Mouse (Mus musculus): Measurements from ENCODE around the gene Sav1.

Gene Sav1

DNA sequence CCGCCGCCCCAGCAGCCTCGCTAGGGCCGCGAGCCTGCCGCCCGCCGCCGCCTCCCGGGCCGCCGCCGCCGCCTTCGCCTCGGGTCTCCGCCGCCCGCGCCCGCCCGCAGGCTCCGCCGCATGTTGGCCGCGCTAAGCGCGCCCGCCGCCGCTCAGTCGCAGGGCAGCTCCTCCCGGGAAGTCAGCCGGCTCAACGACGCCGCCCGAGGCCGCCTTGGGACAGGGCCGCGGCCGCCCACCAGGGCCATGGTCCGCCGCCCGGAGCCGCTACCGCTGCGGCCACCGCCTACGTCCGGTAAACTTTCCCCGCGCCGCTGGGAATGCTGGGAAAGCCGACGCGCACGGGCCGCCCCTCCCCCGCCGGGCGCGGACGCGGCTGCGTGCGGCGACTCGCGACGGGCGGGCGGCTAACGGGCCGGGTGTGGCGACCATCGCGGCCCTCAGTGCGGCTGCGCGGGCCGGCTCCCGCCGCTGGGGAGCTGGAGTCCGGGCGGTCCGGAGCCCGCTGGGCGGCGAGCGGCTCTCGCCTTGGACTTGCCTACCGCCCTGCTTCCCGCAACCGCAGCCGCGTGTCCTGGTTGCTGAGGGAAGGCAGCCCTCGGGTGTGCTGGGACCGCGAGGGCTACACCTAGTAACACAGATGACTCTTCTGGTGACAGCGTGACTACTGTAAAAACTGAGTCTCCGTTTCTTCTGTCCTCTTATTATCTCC is at the start of gene Sav1:
Sav1 (minus strand) TSS at position 217 of the 712 bp plus-strand sequence.
- peak; percentile 89 for DNase-seq (ENCODE audit: low spot score)

- no peak for DNase-seq (ENCODE audit: low spot score)
Measured at GRCm38 (mm10) chr12:70026233-70026632, 39.4 kb upstream of the Sav1 start.

- no peak for DNase-seq (ENCODE audit: low spot score)
Measured at GRCm38 (mm10) chr12:70025431-70025830, 38.6 kb upstream of the Sav1 start.

GRCm38 (mm10) chr12:70023580-70023979 is 36.8 kb upstream of the Sav1 start:
- DNase-seq (ENCODE audit: low spot score) = no peak

DNA sequence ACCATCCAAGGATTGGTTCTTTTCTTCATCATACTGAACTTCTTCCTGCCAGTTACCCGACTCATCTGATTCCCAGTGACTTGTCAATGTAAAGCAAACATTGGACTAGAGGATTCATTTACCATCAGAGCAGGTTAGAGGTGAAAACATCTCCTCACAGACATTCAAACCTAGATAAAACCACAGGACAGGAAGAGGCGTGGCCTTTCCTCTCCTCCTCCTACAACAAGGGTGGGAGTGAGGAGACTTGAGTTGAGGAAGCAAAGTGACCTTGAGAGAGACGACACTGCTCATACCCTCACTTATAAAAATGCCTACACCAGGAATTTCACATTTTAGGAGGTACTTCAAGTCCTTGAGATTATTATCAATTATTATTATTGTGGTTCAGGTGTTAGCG is 31.4 kb upstream of the Sav1 start:
- no peak for DNase-seq (ENCODE audit: low spot score)

DNA sequence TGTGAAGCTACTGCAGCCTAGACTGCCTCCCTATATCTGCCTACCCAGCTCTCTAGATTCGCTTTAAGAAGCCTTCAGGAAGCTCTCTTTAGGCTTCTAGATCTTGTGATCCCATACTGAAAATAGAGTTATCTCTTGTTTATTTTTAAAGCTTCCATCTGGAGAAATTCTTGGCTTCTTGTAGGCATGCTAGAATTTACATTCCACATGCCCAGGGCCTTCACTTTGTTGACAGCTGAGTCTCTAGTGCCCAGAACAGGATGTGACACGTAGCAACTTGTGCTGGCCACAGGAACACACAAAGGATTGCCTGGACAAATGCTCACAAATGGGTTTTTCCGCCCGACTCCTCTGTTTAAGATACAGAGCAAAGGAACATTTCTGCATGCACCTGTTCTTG is 29.1 kb upstream of the Sav1 start:
- DNase-seq (ENCODE audit: low spot score) = no peak

- peak; percentile 10 for DNase-seq (ENCODE audit: low spot score)
Measured at GRCm38 (mm10) chr12:70011681-70012080, 24.9 kb upstream of the Sav1 start.

DNA sequence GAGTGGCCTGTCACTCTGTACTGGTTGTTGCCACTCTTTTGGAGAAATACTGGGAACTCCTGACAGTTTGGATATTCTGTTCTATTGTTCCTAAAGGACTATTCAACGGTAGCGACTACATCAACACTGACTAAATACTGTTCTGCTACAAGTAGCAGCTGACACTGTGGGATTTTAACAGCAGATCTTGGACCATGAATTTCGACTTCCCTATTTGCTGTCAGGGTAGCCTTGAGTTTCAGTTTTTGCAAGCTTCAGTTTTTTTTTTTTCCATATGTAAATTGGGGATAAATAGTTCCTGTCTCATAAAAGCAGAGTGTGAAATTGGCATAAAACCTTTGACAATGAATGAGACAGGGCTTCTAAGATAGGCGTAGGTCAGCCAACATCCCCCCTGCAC is 23.6 kb upstream of the Sav1 start:
- DNase-seq (ENCODE audit: low spot score) = no peak

DNA sequence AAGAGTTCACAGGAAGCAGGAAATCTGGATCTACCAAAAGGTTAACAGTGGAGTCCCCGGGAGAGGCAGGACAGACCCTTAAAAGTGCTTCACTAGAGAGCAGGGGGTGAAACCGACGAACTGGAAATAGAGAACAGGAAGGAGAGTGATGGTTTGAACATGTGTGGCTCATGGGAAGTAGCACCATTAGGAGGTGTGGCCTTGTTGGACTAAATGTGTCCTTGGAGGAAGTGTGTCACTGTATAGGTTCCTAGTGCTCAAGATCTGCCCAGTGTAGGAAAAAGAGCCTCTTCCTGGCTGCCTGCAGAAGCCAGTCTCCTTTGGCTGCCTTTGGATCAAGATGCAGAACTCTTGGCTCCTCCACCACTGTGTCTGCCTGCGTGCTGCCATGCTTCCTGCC is 18.3 kb upstream of the Sav1 start:
- no peak for DNase-seq (ENCODE audit: low spot score)

- no peak for DNase-seq (ENCODE audit: low spot score)
Measured at GRCm38 (mm10) chr12:69998186-69998983, 11.6 kb upstream of the Sav1 start.

- no peak for DNase-seq (ENCODE audit: low spot score)
Measured at GRCm38 (mm10) chr12:69995382-69995781, 8.6 kb upstream of the Sav1 start.

DNA sequence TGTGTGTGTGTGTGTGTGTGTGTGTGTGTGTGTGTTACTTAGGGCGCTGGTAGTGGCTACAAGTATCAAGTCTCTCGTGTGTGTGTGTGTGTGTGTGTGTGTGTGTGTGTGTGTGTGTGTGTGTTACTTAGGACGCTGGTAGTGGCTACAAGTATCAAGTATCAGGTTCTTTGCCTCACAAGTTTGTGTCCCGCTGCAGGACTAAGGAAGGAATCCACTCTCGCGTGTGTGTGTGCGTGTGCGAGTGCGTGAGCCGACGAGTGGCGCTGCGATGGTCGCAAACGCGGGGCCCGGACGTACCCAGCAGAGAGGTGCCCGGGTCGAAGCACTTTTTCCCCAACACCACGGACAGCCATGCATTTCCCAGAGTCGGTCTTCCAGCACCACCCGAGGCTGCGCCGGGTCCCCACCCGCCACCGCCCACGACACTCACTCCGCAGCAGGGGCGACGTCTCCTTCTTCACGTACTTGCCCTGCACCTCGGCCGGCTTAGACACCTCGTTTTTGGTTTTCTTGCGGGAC is 500 bp downstream of the Sav1 start:
- DNase-seq (ENCODE audit: low spot score) = peak; percentile 53

DNA sequence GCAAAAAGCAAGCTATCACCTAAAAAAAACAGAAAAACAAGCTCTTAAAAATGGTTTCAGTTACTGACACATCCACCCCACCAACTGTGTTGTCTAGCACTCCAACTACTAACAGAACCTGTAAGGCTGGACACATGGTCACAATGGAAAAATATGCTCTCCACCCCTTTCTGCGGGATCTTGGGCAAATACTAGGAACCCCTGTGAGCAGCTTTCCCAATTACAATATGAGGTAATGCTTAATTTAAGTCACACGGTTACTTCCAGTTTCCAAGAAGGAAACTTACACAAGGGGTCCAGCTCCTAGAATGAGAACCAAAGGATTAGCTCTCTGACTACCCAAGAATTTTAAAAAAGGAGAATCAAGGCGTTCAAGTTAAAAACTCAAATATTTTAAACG is 1.3 kb downstream of the Sav1 start:
- DNase-seq (ENCODE audit: low spot score) = peak; percentile 36

- peak; percentile 56 for DNase-seq (ENCODE audit: low spot score)
Measured at GRCm38 (mm10) chr12:69982874-69983273, 3.9 kb downstream of the Sav1 start.

DNA sequence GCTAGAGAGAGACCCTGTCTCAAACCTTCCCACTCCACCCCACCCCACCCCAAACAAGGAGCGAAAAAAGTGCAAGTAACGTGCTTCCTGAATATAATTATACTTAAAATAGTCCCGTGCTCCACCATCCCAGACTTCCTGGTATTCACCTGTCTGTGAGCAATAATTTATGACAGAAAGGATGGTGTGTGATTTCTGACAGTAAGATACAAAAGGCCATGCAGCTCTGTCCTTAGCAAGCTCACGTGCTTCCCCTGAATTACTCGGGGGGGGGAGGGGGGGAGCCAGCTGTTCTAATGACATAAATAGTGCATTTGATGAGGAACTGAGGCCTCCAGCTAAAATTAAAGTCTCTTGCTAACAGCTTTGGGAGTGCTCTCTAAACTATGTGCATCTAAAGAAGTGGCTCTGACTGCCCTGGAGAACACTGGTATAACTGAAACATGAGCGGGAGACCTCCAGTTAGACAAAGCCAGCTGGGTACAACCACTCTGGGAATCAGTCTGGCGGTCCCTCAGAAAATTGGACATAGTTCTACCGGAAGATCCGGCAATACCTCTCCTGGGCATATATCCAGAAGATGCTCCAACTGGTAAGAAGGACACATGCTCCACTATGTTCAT is 9.3 kb downstream of the Sav1 start:
- no peak for DNase-seq (ENCODE audit: low spot score)

DNA sequence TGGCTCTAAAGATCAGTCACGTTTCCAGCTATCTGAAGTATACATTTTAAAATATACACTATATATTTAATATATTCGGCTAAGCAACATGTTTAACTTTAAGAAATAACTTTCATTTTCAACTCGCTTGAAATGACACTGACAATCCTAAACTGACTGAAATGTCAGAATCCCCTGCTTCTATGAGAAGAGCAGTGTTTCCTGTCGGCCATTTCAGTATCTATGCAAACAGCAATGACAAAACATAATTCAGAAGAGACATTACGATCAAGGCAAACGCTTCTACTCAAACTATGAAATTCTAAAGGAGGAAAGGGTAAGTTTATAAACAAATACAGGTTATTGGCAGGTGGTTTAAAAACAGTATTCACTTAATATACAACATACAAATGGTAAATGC is 10.1 kb downstream of the Sav1 start:
- DNase-seq (ENCODE audit: low spot score) = no peak

DNA sequence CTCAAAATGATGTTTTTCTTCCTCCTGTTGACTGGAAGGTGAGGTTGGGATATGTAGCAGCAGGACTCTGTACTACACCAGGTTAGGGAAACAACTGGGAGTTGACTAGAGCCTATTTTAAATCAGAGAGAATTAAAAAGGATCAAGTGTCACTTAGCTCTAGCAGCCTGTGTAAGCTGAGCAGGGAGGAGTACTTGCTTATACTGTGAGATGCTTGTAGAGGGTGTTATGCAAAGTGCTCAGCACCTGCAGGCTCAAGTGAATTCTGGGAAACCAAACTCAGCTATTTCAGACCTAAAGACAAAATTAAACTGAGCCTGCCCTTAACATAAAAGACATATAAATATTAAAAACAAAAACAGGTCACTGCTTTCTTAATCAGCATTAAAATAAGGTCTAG is 13.1 kb downstream of the Sav1 start:
- DNase-seq (ENCODE audit: low spot score) = no peak

GRCm38 (mm10) chr12:69968154-69968553 is 18.6 kb downstream of the Sav1 start:
- DNase-seq (ENCODE audit: low spot score) = no peak

GRCm38 (mm10) chr12:69967112-69967511 is 19.7 kb downstream of the Sav1 start:
- no peak for DNase-seq (ENCODE audit: low spot score)

DNA sequence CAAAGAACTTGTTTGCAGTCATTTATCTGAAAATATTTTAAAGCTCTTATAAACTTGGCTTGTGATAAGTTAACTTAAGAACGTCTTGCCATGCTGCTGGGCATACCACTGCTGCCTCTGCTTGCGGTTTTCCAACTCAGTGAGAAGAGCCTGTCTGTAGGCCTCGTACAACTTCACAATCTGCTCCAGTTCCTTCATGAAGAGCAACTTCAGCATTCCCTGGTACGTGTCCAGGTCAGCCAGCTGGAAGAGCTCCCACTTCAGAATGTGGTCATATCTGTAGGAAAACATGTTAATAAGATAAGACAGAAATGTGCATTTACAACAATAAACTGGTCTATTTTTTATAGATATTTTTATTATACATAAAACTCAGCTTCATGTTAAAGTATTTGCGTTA is 20.7 kb downstream of the Sav1 start:
- DNase-seq (ENCODE audit: low spot score) = no peak

GRCm38 (mm10) chr12:69965644-69966043 is 21.2 kb downstream of the Sav1 start:
- DNase-seq (ENCODE audit: low spot score) = no peak

DNA sequence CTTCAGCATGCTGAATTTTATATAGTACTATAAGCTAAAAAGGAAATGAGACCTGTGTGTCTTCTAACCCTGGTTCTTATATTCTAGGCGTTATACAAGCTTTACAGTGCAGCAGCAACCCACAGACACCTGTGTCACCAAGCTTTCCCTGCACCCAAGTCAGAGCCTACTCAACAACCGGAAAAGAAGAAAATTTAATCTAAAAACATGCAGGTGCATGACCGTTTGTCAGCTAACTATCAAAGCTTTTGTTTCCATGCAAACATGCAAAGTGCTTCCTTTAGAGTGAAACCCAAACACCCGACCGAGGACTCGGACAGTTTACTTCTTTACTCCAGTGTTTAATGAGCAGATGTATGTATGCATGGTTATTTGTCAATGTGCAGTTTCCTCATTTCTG is 23.7 kb downstream of the Sav1 start:
- no peak for DNase-seq (ENCODE audit: low spot score)

DNA sequence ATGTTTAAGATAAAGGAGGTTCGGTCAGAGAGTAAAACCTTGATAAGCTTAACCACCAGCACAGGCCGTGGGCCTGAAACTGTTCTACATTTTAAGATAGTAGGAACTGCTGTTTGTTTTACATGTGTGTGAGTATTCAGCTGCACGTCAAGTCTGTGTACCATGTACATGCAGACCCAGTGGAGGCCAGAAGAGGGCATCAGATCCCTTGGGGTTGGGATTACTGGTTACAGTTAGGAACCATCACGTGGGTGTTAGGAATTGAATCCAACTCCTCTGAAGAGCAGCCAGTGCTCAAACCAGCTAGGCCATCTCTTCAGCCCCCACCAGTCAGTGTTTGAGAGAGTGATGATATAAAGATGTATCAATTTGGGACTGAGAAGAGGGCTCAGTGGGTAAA is 24.3 kb downstream of the Sav1 start:
- DNase-seq (ENCODE audit: low spot score) = peak; percentile 67

Data from embryo, embryonic 10.5 days (tissue).